Mouse (Mus musculus): ENCODE data around the gene Morn3.
A peak's percentile ranks its signal among the peaks of the same experiment; 100 is the strongest.

The Morn3 gene

DNA sequence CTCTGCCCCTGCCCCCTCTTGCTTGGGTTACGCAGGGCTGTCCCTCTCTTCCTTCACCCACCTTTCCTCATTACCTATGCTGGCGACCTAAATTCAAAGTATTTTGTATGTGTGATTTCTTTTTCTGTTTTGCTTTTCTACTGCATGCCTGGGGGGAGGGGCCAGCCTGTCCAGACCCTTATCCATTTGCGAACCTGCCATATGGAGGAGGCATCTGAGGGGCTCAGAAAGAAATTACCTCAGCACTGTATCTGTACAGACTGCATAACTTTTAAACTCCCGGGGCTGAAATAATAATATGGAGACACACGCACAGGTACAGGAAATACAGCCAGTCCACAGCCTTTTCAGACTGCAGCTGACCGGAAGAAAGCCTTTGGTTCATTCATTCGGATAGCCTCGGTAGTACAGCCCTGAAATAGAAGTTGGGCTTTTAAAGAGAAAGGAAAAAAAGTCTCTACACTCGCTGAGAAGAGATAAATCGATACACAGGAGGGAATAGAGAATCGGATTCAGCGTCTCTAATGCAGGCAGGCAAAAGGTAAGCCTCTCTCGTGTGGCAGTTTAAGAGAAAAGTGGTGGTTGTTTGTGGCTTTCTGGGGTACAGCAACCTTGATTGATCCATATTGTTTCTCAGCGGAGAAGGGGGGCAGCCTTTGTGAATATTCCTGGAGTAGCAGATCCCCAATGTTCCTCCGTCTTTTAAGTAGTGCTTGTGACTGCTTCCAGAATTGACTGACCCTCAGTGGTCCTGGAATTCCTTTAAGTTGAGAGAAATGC lies 57.1 kb downstream of the Morn3 start, which contains the start of gene Kdm2b:
Gene Kdm2b (minus strand): TSS at position 273 of the 780 bp plus-strand sequence.
- no peak for DNase-seq

DNA sequence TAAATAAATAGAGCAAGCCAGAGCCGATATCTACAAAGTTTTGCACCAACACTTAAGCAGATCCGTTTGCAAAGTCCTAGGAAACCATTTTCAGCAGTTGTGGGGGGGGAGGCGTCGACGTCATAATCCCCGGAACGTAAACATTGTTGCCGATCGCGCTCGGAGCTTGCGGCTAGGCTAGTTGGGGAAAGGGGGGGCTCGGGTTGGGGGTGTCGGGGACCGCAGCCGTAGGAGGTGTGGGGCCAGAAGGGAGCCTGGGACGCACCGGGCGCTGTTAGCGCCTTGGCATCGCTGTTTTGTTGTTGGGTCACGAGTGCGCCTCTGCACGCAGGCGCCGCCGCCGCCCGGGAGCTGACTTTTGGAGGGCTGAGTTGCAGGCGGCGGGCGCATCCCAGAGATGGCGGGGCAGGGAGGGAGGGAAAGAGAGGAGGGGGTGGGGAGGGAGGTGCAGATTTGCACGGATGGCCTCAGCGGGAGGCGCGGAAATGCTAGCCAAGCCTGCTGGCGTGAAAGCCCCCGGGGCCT lies 57.8 kb downstream of the Morn3 start:
- DNase-seq: peak; percentile 73

DNA sequence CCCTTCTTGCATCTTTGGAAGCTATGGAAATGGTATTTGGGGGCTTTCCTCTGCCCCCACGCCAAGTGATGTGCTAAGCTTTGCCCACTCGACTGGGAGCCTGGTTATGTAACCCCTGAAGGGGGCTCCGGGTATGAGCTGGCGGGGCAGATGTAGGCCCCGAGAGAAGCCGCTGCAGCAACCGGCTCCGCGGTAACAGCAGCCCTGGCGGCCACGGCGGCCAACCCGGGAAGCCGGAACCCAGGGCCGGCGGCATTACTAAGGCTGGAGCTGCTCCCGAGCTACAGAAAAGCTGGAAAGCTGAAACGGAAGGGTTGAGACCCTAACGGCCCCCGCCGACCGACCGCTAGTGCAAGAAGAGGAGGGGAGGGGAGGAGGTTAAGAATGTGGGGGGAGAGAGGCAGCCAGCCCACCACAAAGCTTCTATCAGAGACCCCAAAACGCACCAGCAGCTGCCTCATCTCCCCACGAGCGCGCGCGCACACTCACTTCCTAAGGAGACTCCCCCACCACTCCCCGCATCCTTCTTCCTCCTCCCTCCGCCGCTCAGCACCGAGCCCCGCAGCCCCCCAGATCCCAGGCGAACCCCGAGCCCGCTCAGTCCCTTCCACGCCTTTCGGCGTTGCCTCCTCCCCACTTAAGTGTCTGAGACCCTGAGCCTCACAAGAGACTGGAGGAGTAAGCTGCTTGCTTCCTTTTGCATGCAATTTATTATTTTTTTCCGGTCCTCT lies 58.6 kb downstream of the Morn3 start:
- peak; percentile 56 for DNase-seq

DNA sequence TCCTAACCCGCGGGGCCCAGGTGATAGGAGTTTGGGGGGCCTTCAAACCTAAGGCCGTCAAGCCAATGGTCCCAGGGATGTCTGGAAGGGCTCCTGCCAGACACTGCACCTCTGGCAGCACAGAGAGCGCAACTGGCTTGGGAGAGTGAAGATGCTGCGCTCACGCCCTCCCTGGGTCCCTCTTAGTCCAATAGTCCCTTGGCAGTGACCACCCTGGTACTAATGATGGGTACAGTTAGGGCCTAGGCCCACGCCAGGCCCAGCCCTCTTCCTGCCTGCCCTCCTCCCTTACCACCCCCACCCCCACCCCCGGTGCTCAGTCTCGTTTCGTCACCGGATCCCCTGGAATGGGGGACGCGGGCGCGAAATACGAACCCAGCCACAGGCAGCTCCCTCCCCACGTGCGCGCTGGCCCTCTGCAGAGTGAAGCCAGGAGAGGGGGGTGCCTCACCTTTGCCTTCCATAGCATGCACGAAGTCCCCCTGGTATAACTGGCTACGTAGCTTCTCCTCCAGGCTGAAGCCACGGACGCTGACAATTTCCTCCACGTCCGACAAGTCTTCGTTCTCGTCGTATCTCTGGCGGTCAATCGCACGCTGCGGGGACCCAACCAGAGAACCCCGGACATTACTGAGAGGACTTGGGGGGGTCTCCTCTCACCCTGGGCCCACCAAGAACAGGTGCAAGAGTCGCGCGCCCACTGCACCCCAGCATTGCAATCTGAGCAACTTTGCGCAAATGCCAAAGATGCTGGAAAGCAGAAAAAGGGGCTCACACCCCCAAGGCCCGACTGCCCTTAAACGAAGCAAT lies 59.4 kb downstream of the Morn3 start:
- peak; percentile 18 for DNase-seq

DNA sequence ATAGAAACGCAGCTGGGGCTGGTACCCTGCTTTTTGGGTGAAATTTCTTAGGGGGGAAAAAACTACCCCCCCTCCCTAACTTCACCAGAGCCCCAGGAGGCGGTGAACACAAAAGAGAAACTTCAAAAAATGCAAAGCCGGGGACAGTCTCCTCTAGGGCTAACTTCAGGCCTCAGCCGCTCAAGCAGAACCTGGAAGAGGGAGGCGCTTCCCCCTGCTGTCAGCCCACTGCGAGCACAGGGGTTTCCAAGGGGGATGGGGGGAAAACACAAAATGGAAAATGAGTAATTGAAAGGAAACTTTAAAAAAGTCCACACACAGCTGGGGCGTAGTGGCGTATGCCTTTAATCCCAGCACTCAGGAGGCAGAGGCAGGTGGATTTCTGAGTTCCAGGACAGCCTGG lies 60.7 kb downstream of the Morn3 start:
- DNase-seq: no peak

All from lung, postnatal 14 days (tissue).